Mouse (Mus musculus) testis, postnatal 10 days (tissue): Measurements from ENCODE around the gene Ttc7b.

Source experiments
- DNase-seq: peaks from one replicate; pipeline ENCODE4 v3.0.0; 2021; ENCODE audit warnings: low spot score

Ttc7b gene

DNA sequence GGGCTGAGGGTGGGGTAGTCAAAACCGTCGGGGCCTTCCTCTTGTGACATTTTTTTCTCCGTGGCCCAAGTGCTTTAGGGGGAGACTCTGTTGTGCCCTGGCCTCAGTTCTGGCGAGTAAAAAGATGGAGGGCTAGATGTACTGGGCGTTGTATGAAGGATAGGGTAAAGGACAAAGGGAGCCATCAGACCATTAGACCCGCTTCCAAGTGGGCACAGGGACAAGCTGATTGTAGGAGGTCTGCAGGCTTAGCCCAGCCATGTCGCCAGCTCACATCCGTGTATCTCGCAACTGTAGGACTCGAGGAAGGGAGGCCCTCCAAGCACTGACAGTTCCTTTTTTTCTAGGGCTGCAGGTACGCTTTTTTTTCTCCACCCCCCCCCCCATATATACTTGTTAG lies 111.9 kb downstream of the Ttc7b start:
- DNase-seq: no peak

DNA sequence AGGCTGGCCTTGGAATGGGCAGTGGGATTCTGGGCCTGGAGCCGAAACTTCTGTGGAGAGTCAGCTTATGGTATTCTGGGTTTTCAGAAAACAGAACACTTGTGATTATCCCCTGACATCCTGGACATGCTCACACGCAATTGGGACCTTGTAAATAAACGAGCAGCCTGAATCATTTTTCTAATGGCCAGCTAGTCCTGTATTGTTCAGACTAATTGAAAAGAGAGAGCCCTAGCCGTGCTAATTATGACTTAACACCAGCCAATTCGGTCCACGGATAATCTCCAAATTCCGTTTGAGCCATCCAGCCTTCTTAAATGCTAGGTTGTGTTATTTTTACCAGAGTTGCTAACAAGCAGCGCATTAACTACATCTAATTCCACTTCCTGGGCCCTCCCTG lies 112.5 kb downstream of the Ttc7b start:
- DNase-seq: no peak

DNA sequence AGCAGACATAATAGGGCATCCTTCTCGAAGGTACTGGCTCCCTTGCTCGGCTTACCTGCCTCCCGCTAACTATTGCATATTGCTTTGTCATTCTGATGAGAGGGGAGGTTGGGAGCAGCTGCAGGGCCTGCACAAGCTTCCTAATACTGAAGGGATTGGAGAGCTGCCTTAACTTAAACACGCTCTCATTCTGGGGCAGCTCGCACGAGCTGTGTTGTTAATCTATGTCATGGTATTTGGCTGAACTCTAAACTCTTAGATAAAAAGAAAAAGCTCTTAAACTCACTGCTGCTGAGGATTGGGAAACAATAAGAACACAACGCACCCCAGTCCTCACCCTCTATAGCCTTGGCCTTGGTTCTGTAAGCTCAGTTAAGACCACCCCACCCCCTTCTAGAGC lies 113.3 kb downstream of the Ttc7b start:
- DNase-seq: no peak

DNA sequence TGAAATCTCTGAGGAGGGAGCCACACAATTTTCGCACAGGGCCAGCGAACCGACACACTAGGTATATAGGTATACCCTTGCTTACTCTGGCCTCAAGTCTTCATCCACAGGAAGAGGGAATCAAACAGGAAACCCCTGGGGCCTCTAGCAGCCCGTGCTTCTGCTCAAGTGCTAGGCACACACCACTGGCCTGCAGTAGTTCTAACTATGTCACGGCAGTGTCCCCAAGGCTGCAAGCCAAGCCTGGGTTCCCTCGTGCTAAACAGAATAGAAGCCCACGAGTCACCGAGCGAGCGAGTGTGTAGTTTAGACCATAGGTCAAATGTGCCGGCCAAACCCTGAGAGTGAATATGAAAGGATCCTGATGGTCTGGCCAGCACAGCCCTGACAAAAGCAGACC lies 114.5 kb downstream of the Ttc7b start:
- DNase-seq: no peak

DNA sequence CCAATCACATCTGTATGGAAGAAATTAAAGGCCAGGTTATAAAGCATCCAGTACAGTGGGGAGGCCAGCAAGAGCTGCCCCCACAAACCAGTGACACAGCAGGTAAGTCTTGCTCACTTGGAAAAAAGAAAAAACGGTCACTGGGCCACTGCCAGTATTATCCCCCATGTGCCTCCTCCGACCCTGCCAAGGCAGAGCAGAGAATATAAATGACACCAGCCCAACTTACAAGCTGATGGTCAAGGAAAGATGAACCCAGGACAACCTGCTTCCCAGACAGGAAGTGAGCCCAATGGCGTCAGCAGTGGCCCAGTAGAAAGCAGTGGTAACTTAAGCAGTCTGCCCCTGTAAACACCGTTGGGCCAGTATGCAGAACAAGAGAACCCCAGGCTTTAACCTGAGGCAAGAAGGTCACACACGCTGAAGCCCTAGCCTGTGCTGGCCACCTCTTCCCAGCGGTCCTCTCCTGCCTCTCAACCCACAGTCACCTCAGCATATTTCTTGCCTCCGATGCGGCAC lies 115.1 kb downstream of the Ttc7b start:
- DNase-seq: no peak

DNA sequence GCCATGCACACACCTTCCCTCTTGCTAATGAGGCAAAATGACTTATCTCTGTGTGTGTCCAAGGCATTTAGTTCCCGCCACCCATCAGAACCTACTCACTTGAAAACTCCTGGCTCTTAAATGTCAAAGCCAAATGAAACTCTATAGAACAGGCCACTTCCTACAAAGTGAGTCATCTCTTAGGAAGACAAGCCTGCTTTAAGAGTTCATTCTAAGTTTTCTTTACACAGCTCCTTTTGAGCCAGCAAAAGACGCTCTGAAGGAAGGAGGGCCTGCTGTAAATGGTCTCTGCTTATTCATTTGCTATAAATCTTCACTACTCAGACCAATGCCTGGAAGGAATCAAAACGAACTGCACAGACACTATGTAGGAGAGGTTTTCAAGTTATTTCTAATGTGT lies 116.2 kb downstream of the Ttc7b start:
- no peak for DNase-seq

DNA sequence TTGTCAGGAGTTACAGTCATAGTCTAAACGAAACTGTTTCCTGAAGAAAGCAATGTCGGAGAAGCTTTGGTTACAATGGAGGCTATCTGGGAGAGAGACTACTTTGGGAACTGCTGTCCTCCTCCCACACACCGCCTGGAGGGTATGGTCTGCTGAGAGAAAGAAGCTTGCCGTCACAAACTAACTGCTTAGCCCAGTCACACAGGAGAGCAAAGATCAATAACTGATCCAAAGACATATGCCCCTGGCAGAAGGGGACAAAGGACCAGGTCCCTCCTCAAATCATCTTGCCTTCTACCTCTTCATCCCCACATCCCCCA lies 117.7 kb downstream of the Ttc7b start:
- no peak for DNase-seq

DNA sequence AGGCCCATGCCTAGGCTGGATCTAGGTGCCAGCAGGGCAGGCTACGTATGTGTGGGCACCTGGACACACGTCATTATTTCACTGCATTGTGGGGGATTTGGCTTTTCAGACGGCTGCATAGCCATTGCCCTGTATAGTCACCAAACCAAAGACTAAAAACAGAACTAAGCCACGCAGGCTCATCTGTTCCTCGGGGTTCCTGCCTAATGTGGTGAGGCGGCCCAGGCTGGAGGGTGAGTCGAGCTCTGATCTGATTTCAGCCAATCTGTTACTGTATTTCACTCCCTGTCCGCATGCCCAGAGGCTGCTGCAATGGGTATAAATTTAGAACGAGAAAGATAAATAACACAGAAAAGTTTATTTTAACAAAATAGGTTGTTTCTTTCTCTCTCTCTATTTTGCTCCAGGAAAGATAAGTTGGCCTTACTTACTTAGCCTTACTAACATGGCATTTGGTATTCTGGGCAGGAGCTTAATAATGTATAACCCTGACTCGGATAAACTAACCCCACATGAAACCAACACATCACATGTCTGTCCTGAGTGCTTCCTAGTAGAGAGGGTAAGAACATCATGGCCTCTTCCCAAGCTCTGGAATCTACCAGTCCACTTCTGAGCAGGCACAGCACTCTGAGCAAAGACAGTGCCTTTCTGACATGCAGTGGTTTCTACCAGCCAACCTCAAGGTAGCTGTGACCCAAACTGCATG lies 118.2 kb downstream of the Ttc7b start:
- DNase-seq: no peak

DNA sequence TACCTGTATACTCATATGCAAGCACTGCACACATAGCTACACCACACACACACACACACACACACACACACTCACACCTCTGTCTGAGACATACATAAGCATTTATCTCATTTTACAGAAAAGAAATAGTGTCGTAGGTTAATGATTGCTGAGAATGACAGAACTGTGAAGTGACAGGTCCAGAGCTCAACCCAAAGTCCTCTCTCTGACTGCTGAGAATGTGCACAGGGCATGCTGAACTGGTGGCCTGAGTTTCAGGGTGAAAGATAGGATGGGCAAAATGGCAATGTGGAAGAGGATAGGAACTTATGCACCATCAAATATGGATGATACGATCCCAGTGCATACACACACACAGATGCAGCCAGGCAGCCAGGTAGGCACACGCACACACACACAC lies 120.5 kb downstream of the Ttc7b start:
- no peak for DNase-seq

DNA sequence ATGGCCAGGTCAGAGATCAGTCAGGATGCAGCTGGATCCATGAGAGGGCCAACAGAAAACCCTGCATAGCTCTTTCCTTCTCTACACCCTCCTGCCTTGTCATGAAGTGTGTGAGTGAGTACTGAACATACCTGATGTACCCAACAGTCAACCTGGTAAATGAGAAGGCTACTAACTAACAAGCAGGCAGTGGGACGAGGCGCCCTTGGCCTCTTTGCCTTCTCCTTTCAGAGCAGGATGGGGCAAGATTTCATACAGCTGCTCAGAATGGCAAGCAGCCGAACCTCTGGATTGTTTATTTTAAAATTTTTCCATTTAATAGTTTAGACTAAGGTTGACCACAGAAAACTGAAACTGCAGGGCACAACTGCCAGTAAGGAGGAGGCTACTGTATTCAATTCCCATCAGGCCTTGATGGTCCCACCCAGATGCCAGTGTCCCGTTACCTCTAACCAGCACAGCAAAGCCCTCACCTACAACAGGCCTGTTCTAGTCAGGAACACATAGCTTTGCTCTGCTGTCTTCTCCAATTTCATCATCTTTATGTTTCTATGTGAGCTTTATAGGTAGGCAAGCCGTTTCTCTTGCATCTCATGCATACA lies 121.4 kb downstream of the Ttc7b start:
- no peak for DNase-seq

DNA sequence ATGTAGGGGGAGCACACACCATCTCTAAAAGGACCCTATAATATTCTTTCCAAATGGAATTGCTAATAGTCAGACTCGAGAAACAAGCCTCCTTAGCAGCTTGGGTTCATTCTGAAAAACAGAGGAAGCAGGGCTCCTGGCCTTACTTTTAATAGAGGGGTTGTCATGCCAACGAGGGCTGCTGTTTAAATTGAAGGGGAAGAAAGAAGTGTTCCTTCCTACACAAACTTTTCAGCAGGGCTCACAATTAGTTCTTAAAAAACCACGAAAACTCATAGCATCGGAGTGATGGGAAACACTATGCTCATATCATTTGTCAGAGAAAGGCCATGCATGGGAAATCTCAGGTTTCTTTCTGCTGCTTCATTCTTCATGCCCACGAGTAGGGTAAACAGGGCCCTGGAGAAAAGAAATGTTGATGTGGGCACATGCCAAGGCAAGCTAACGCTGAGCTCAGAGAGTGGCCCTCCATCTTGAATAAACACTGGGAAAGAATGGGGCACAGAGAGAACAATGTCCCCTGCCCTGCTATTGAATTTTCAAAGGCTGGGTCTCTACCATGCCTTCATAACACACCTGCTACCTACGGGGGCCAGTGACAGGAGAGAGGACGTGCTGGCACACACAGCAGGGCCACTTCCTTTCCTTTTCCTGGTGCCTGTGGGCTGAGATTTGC lies 122.2 kb downstream of the Ttc7b start:
- DNase-seq: no peak

DNA sequence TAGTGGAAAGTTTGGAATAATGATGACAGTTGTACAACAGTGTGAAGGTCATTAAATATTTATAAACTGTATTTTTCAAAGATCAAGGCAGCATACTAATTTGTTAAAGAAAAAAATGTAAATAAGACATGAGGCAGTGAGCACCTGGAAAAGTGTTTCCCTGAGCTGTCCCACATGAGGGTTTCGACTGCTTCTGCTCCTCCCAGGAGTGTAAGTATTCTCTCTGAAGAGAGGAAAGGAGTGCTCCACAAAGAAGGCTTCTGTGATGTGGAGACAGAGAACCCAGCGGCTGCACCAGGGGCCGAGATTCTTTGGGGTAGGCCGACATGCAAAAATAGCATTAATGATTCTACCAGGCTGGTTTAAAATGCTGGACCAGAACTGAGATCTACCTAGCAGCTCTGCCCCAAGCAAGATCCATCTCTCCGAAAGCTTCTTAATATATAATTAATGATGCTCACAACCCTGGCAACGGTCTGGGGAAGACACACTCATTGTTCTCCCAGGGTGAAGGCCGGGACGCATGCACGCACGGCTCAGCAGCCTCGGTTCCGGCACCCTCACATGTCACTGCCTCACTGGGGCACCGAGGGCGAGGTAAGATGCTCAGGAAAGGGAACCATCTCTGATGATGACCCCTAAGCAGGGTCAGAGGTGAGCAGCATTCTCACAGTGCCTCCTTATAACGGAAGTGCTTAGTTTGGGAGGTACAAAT lies 123.0 kb downstream of the Ttc7b start:
- DNase-seq: no peak

DNA sequence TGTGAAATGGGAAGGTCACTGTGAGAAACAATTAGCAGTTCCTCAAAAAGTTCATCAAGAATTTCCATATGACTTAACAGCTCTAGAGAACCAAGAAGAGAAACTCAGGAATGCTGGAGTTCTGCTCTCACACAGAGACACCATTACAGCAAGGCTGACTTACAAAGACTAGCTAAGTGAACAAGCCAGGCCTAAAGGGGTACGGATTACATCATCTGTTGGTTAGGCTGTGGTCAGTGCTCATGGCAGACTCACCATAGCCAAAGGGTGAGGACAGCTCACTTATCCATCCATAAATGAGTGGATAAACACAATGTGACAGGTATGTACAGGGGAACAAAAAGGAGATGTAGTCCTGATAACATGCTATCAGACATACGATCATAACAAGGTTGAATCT lies 123.8 kb downstream of the Ttc7b start:
- no peak for DNase-seq

DNA sequence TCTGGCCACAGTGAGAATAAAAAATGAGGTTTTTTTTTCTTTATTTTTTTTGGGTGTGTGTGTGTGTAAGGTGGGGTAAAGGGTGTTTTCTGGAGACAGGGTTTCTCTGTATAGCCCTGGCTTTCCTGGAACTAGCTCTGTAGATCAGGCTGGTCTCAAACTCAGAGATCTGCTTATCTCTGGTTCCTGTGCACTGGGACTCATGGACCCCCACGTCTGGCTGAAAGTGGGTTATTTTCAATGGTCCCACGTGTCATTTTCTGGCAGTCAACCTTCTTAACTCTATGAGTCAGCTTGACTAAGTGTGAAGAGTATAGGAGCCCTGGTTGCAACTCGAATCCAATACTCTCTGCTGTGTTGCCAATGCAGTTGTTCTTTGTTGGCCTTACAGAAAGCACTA lies 127.1 kb downstream of the Ttc7b start:
- DNase-seq: no peak

DNA sequence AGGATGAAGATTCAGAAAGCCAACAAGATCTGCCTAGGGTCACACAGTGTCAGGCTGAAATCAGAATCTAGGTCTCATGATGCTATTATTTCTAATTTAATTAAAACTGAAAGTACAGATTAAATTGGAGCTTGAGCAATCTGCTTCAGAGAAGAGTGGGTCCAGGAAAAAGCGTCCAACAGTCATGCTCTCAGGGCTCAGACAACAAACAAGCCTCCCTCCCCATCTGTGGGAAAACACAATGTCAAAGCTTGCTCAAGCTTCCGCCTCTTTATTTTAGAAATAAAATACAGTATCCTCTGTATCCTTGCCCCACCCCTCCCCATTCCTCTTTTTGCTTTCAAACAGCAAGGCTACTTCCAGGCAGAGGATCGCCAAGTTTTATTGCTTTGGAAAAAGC lies 127.5 kb downstream of the Ttc7b start:
- no peak for DNase-seq

DNA sequence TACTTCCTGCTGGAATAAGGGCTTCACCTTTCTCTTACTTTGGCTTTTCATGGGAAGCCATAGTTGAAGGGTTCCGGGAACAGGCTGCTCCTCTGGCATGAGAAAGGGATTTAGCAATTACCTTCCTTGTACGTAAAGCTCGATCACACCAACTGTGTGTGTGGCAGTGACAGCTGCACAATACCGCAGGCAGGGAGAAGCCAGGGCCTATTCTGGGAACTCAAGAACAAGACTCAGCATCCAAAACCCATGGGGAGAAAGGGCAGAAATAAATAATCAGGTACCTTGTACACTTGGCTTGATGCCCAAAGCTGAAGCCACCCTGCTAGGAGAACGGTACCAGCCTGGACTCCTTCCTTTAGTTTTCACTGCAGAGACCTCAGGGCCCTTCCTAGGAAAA lies 128.2 kb downstream of the Ttc7b start:
- no peak for DNase-seq

DNA sequence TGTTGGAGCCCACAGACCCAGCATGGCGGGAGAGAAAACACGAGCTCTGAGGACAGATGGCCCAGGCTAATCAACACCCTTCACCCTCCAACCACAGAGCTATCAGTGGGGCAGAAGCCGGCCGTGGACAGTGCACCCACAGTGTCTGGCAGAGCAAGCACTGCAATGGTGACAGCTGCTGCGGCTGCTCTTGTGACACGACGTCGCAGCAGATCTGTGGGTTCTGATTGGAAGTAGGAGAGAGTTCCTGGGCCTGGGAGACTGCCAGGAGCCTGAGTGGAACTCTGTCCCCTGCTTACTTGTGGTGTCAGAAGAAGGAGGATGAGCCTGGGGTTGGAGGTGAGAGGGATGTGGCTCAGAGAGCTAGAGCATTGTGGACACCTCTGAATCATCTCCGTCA lies 128.7 kb downstream of the Ttc7b start:
- no peak for DNase-seq

DNA sequence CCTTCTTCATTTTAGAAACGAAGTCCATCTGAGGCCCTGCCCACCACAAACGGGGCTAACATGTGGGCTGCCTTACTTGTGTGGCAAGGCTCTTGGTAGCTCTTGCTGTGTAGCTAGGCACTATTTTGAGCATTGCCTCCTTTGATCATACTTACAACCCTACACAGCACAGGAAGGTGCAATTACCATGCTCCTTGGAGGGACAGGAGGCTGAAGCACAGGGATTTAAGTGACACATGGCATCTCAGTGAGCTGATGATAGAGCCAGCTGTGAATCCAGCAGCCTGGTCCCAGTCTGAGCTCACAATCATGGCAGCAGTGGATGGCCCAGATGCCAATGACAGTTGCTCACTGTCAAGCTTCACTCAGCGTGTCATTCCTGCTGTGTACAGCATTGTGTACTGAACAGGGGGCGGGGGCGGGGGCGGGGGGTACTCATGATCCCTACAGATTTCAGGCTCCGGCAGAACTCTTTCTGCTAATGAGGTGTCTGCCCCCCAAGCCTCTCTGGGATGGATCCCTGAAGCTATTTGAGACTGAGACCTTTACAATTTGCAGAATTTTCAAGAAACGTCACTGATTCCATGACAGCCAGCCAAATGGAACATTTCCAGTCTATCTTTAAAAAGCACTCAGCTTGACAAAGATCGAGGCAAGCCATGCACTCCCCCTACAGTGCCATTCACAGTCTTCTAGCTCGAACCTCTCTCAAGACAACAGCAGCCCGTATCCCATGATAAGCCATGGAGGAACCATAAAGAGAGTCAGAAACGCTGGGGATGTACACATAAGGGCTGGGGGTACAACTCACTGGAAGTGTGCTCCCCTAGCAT lies 130.5 kb downstream of the Ttc7b start:
- no peak for DNase-seq

DNA sequence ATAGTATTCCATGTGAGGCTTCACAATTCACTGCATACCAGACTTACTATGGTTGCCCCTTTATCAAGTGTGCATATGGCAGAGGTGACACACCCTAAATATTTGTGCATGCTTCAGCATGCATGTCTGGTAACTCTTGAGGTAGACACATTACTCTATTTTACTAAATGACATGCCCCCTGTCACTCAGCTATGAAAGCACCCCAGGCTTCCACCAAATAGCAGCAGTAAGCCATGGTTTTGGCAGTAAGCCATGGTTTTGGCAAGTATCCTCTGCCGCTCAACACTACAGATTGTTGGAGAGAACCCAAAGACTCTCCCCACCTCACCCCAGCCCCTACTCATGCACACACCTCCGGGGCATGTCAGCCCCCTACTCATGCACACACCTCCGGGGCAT lies 134.4 kb downstream of the Ttc7b start:
- DNase-seq: no peak

DNA sequence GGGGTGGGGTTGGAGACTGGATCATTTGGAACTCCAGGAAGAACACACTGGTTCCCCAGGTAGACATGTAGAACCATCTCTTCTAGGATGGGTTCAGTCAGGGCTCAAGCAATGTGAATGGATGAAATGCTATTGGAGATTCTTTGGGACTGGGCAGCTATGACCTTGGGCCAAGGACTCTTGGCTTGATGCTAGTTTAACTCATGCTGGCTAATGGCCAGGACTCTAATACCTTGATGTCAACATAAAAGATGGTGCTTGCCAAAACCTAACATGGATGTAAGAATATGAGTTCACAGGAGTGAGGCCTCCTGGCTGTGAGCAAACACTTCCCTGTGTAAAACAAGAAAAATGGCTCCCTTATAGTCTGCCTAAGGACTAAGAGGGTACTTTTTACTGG lies 138.1 kb downstream of the Ttc7b start:
- DNase-seq: no peak

DNA sequence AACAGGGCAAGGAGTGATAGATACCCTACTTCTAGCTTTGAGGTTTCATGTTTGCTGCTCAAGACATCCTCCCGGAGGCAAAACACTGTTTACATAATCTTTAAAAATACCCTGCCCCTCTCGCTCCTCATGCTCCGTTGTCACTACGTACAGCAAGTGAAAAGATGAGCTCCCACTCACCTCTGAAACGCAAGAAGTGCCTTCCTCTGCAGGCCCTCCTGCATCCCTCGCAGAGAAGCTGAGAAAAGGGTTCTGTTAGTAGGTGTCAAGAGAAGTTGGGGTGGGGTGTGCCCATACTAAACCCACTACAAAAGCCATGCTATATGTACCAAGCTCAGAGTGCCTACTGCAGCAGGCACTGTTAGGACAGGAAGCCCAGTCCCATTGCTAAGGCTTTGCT lies 138.7 kb downstream of the Ttc7b start:
- DNase-seq: no peak

DNA sequence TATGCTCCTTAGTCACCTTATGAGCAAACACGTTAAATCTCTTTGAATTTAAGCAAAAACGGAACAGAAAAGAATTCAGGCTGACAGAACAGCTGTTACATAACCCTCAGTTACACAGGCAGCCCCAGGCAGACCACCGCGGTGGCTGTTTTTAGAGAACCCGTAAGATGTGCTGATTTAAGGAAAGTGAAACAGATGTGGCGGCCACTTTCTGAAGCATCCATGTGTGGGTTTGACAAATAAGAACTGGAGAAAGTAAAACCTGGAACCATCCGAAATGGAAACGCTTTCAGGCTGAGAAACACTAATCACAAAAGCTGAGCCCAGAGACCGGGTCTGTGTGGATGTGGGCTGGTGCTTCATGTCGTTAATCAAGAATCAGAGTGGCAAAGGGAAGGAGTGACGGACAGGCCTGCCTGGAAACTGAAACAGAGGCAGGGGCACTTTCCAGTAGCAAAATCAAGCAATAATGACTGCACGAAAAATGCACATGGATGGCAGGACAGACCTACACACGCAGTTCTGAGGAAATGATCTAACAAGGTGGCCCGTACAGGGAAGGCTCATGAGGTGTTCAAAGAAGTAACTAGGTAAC lies 139.8 kb downstream of the Ttc7b start:
- DNase-seq: no peak
